ENCODE assay signal across 17 mouse cellular contexts in the genomic region with DNA sequence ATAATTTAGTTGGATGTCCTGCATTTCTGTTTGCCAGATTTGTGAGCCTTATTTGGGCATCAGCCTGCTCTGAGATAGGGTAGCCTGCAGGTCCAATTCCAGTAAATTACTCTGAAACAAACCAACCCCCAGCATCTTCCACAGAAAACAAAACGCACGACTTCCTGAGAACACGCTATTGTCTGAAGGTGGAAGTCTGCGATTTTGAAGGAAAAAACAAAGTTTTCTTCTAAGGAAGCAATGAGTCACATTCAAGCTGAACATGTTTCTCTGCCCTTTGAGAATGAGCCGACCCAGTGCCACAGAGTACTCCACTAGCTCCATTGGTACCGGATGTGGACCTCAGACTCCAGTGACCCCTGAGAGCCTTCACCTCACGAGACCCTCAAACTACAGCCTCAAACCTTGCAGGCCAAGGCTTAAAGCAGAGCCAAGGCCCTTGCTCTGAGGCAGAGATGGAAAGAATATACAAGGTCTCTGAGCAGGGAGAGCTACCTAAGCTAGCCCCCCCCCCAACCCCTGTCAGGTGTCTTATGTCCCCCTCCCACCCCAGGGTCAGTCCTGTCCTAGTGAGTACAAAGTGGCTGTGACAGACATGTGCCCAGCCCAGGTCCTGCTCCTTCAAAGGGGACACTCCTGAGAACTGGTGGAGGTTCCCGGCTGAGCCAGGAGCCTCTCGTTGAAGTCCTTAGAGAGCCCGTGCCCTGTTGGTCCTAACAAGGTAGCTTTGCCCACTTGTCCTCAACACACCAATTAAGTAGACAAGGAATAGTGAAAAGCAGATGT.
DNase-seq lines count a peak whose midpoint lies in the region; ATAC-seq lines count a peak whose summit lies in the region.
"Had no signal": no experiment of that assay in that cellular context is flagged by ENCODE, and none has a peak within 500 bp of the region (broad histone marks: within the 10 kb centered on the region; RNA-seq: fewer than 3 reads in every experiment).

No protein-coding gene starts in this region.

- DNase-seq in kidney, adult 11 months: no peak
- DNase-seq in embryonic facial prominence, embryonic 11.5 days (ENCODE audit: low spot score): no peak
- no peak for DNase-seq in thymus, postnatal 4 days
- DNase-seq in testis, postnatal 10 days (ENCODE audit: low spot score): no peak
- DNase-seq: adrenal gland, adult 8-10 months; cerebellum, postnatal 14 days; liver, embryonic 13.5 days; lung, postnatal 4 days; thymus, adult 18-20 months had no signal

- 0 out of 2 replicates have a peak, but pooled peaks cover 4% of the 10 kb centered on the region for H3K9me3 ChIP-seq in heart, embryonic 12.5 days (replicated peaks)
- H3K9me3 ChIP-seq in heart, embryonic 11.5 days (replicated peaks; ENCODE audit: control insufficient read depth, low read length): no peaks in the 10 kb centered on the region
- peaks cover 3% of the 10 kb centered on the region; the same call in 1 of the 2 replicates for H3K9me3 ChIP-seq in kidney, embryonic 14.5 days (ENCODE audit: control insufficient read depth, low read length)
- H3K9me3 ChIP-seq in embryonic facial prominence, embryonic 11.5 days (replicated peaks; ENCODE audit: control insufficient read depth, low read length): no peaks in the 10 kb centered on the region
- no peaks in the 10 kb centered on the region; the same call in 1 of the 2 replicates for H3K9me3 ChIP-seq in kidney, embryonic 16.5 days (ENCODE audit: low read length)
- H3K9me3 ChIP-seq: forebrain, embryonic 13.5 days; G1E; hindbrain, embryonic 15.5 days; liver, embryonic 13.5 days; midbrain, embryonic 13.5 days had no signal

- H3K4me2 ChIP-seq in heart, embryonic 12.5 days: no peak overlapping the region
- no peak overlapping the region for H3K4me2 ChIP-seq in heart, embryonic 11.5 days
- no peak overlapping the region for H3K4me2 ChIP-seq in kidney, embryonic 14.5 days (replicated peaks; ENCODE audit: low read depth, low read length)
- no peak overlapping the region for H3K4me2 ChIP-seq in embryonic facial prominence, embryonic 11.5 days (ENCODE audit: low read depth, low read length)
- no peak overlapping the region for H3K4me2 ChIP-seq in kidney, embryonic 16.5 days (replicated peaks; ENCODE audit: low read depth, low read length)
- H3K4me2 ChIP-seq: forebrain, embryonic 13.5 days; hindbrain, embryonic 15.5 days; liver, embryonic 13.5 days; midbrain, embryonic 13.5 days had no signal

- H3K4me3 ChIP-seq in heart, embryonic 12.5 days: no peak overlapping the region
- H3K4me3 ChIP-seq in heart, embryonic 11.5 days (ENCODE audit: low read depth, low read length): no peak overlapping the region
- no peak overlapping the region for H3K4me3 ChIP-seq in kidney, embryonic 14.5 days (ENCODE audit: low read length)
- no peak overlapping the region for H3K4me3 ChIP-seq in embryonic facial prominence, embryonic 11.5 days (ENCODE audit: low read depth, low read length)
- no peak overlapping the region for H3K4me3 ChIP-seq in kidney, embryonic 16.5 days (ENCODE audit: low read length)
- H3K4me3 ChIP-seq: forebrain, embryonic 13.5 days; hindbrain, embryonic 15.5 days; liver, embryonic 13.5 days; midbrain, embryonic 13.5 days had no signal

- no peak overlapping the region for H3K9ac ChIP-seq in heart, embryonic 12.5 days
- no peak overlapping the region for H3K9ac ChIP-seq in heart, embryonic 11.5 days (ENCODE audit: low read depth, low read length)
- no peak overlapping the region for H3K9ac ChIP-seq in kidney, embryonic 14.5 days (ENCODE audit: low read depth, low read length)
- no peak overlapping the region for H3K9ac ChIP-seq in embryonic facial prominence, embryonic 11.5 days (replicated peaks; ENCODE audit: low read length)
- no peak overlapping the region for H3K9ac ChIP-seq in kidney, embryonic 16.5 days (replicated peaks; ENCODE audit: low read length)
- H3K9ac ChIP-seq: forebrain, embryonic 13.5 days; hindbrain, embryonic 15.5 days; liver, embryonic 13.5 days; midbrain, embryonic 13.5 days had no signal

- H3K4me1 ChIP-seq in heart, embryonic 12.5 days (replicated peaks): peaks cover 11% of the 10 kb centered on the region
- H3K4me1 ChIP-seq in heart, embryonic 11.5 days (ENCODE audit: control insufficient read depth, insufficient read depth, low read length): peaks cover 11% of the 10 kb centered on the region
- H3K4me1 ChIP-seq in kidney, embryonic 14.5 days (ENCODE audit: control insufficient read depth, insufficient read depth, low read length): peaks cover 4% of the 10 kb centered on the region; the same call in 1 of the 2 replicates
- H3K4me1 ChIP-seq in embryonic facial prominence, embryonic 11.5 days (ENCODE audit: control insufficient read depth, insufficient read depth, low read length): no peaks in the 10 kb centered on the region; the same call in 1 of the 2 replicates
- H3K4me1 ChIP-seq in kidney, embryonic 16.5 days (ENCODE audit: insufficient read depth, low read length): peaks cover 17% of the 10 kb centered on the region
- H3K4me1 ChIP-seq: forebrain, embryonic 13.5 days; liver, embryonic 13.5 days; midbrain, embryonic 13.5 days had no signal

- 69% methylated on average over 10 of the region's 10 CpGs for WGBS in heart, embryonic 12.5 days
- 67% methylated on average over 10 of the region's 10 CpGs for WGBS in heart, embryonic 11.5 days (ENCODE audit: insufficient replicate concordance)
- 72% methylated on average over 10 of the region's 10 CpGs for WGBS in kidney, embryonic 14.5 days
- WGBS in embryonic facial prominence, embryonic 11.5 days: 82% methylated on average over 10 of the region's 10 CpGs
- 74% methylated on average over 10 of the region's 10 CpGs for WGBS in kidney, embryonic 16.5 days

- no peaks in the 10 kb centered on the region for H3K36me3 ChIP-seq in heart, embryonic 12.5 days
- no peaks in the 10 kb centered on the region for H3K36me3 ChIP-seq in heart, embryonic 11.5 days (ENCODE audit: control insufficient read depth, insufficient read depth, low read length)
- no peaks in the 10 kb centered on the region for H3K36me3 ChIP-seq in kidney, embryonic 14.5 days (ENCODE audit: control insufficient read depth, insufficient read depth, low read length)
- H3K36me3 ChIP-seq in embryonic facial prominence, embryonic 11.5 days (replicated peaks; ENCODE audit: control insufficient read depth, insufficient read depth, low read depth, low read length): no peaks in the 10 kb centered on the region
- no peaks in the 10 kb centered on the region for H3K36me3 ChIP-seq in kidney, embryonic 16.5 days (ENCODE audit: insufficient read depth, low read length)
- H3K36me3 ChIP-seq: G1E; hindbrain, embryonic 15.5 days; liver, embryonic 13.5 days; midbrain, embryonic 13.5 days had no signal

- H3K27me3 ChIP-seq in heart, embryonic 12.5 days (replicated peaks): no peaks in the 10 kb centered on the region
- no peaks in the 10 kb centered on the region for H3K27me3 ChIP-seq in heart, embryonic 11.5 days (ENCODE audit: control insufficient read depth, insufficient read depth, low read length)
- no peaks in the 10 kb centered on the region for H3K27me3 ChIP-seq in kidney, embryonic 14.5 days (ENCODE audit: control insufficient read depth, insufficient read depth, low read length)
- no peaks in the 10 kb centered on the region for H3K27me3 ChIP-seq in embryonic facial prominence, embryonic 11.5 days (ENCODE audit: control insufficient read depth, insufficient read depth, low read length)
- no peaks in the 10 kb centered on the region for H3K27me3 ChIP-seq in kidney, embryonic 16.5 days (ENCODE audit: insufficient read depth, low read length)
- H3K27me3 ChIP-seq: forebrain, embryonic 13.5 days; hindbrain, embryonic 15.5 days; liver, embryonic 13.5 days; midbrain, embryonic 13.5 days had no signal

- H3K27ac ChIP-seq in heart, embryonic 12.5 days (ENCODE audit: poor library complexity, severe bottlenecking): no peak overlapping the region
- H3K27ac ChIP-seq in heart, embryonic 11.5 days (ENCODE audit: low read depth, low read length): no peak overlapping the region
- H3K27ac ChIP-seq in kidney, embryonic 14.5 days (ENCODE audit: low read depth, low read length): peak overlapping the region; percentile 48; the same call in 1 of the 2 replicates
- no peak overlapping the region for H3K27ac ChIP-seq in embryonic facial prominence, embryonic 11.5 days (replicated peaks; ENCODE audit: low read depth, low read length)
- H3K27ac ChIP-seq in kidney, embryonic 16.5 days (ENCODE audit: low read length): peak overlapping the region; percentile 68
- H3K27ac ChIP-seq: forebrain, embryonic 13.5 days; hindbrain, embryonic 15.5 days; liver, embryonic 13.5 days; midbrain, embryonic 13.5 days had no signal

- 0 out of 2 replicates have a peak, but pooled peaks have one; percentile 33 for ATAC-seq in heart, embryonic 12.5 days (ENCODE audit: insufficient number of reproducible peaks, low FRiP score)
- ATAC-seq in heart, embryonic 11.5 days (replicated peaks; ENCODE audit: insufficient number of reproducible peaks, low FRiP score, low TSS enrichment): no peak
- ATAC-seq in kidney, embryonic 14.5 days (ENCODE audit: low FRiP score, low TSS enrichment): no peak
- 0 out of 2 replicates have a peak, but pooled peaks have one; percentile 34 for ATAC-seq in embryonic facial prominence, embryonic 11.5 days (replicated peaks; ENCODE audit: insufficient number of reproducible peaks, low FRiP score, low TSS enrichment, low read depth)
- no peak for ATAC-seq in kidney, embryonic 16.5 days (ENCODE audit: low FRiP score, low TSS enrichment)
- ATAC-seq: forebrain, embryonic 13.5 days; midbrain, embryonic 13.5 days had no signal

Comparison
In these comparisons a context has a peak if more than half of its experiments do, and no peak if none do; other contexts are left out.
1. ATAC-seq: peak in heart, embryonic 12.5 days (single experiment) and embryonic facial prominence, embryonic 11.5 days (single experiment); none in heart, embryonic 11.5 days (single experiment), kidney, embryonic 14.5 days (single experiment) and kidney, embryonic 16.5 days (single experiment).
2. H3K27ac ChIP-seq: peak in kidney, embryonic 14.5 days (single experiment) and kidney, embryonic 16.5 days (single experiment); none in heart, embryonic 12.5 days (single experiment), heart, embryonic 11.5 days (single experiment) and embryonic facial prominence, embryonic 11.5 days (single experiment).